Mouse (Mus musculus) monocyte, adult 2 months (primary cell): ENCODE measurements at regions not wholly inside any gene's neighbourhood (a gene's known extent, or its start where the extent isn't known, plus 50 kb on each side); places are given as distances from the start of the nearest gene placed in this dataset.

Experiments used
- DNase-seq, 2 experiments: peaks; one replicate each; pipeline ENCODE4 v3.0.0; 2022; ENCODE audit warnings: low spot score in 2 of 2, low read depth in 1 of 2

- no peak for DNase-seq
Measured at GRCm38 (mm10) chr13:107835756-107836385, 208.4 kb upstream of the Smim15 start.

GRCm38 (mm10) chr13:107831997-107832396, 212.2 kb upstream of the Smim15 start:
- DNase-seq: no peak

- peak; percentile 93 for DNase-seq
Measured at GRCm38 (mm10) chr13:107831221-107831681, 213.0 kb upstream of the Smim15 start.

- DNase-seq: no peak
Measured at GRCm38 (mm10) chr13:107830281-107830680, 214.0 kb upstream of the Smim15 start.

GRCm38 (mm10) chr13:107829861-107830260, 214.4 kb upstream of the Smim15 start:
- no peak for DNase-seq

- no peak for DNase-seq
Measured at GRCm38 (mm10) chr13:107825636-107826035, 218.6 kb upstream of the Smim15 start.

GRCm38 (mm10) chr13:107823342-107823741, 220.9 kb upstream of the Smim15 start:
- no peak for DNase-seq

- no peak for DNase-seq
Measured at GRCm38 (mm10) chr13:107822198-107822597, 222.0 kb upstream of the Smim15 start.

- no peak for DNase-seq
Measured at GRCm38 (mm10) chr13:107813562-107814161, 230.6 kb upstream of the Smim15 start.

- no peak for DNase-seq
Measured at GRCm38 (mm10) chr13:107812014-107812413, 232.2 kb upstream of the Smim15 start.

GRCm38 (mm10) chr13:107810802-107811192, 233.4 kb upstream of the Smim15 start:
- no peak for DNase-seq

GRCm38 (mm10) chr13:107810060-107810801, 234.0 kb upstream of the Smim15 start:
- DNase-seq: peak; percentile 19 to 37

GRCm38 (mm10) chr13:107808961-107809360, 235.3 kb upstream of the Smim15 start:
- no peak for DNase-seq

- no peak for DNase-seq
Measured at GRCm38 (mm10) chr13:107804418-107804817, 239.8 kb upstream of the Smim15 start.

GRCm38 (mm10) chr13:107799199-107799945, 244.9 kb upstream of the Smim15 start:
- DNase-seq: no peak

- DNase-seq: no peak
Measured at GRCm38 (mm10) chr13:107798144-107798543, 246.1 kb upstream of the Smim15 start.

GRCm38 (mm10) chr13:107795516-107795915, 248.7 kb upstream of the Smim15 start:
- no peak for DNase-seq

- no peak for DNase-seq
Measured at GRCm38 (mm10) chr13:107791770-107792169, 252.5 kb upstream of the Smim15 start.

- DNase-seq: no peak
Measured at GRCm38 (mm10) chr13:107784971-107785370, 259.3 kb upstream of the Smim15 start.

GRCm38 (mm10) chr13:107781741-107782140, 262.5 kb upstream of the Smim15 start:
- DNase-seq: peak in 1 of 2 experiments; percentile 10

- no peak for DNase-seq
Measured at GRCm38 (mm10) chr13:107781221-107781620, 263.0 kb upstream of the Smim15 start.
